Mouse (Mus musculus): Measurements from ENCODE around the gene Ttc27. TPM values are rescaled to one million over a fixed set of nuclear protein-coding genes. Genes with fewer than 3 reads are reported as not detected.

Gene Ttc27
- polyA plus RNA-seq, 1 experiment, result 0.39 TPM

DNA sequence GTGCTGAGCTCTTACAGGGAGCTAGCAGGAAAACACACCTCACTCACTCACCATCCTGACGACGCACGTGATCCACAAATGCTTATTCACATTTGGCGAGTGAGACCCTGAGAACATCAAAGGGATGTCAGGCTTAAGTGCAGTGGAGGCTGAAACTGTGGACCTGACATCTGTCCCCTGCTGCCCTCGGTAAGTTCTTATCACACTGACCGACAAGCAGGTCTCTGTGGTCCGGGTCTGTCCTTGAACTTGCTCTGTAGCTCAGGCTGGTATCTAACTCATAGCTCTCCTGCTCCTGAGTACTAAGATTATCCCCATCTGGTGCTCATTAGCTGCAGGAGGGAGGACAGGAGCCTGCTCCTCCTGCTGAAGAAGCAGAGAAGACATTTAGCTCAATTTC, 162.2 kb downstream of the Ttc27 start:
- Histone ChIP-seq H3K27me3 (ENCODE audit: control insufficient read depth) (no peaks in the 10 kb centered on the region), H3K4me3 (replicated peaks) (no peak overlapping the region), H3K36me3 (ENCODE audit: control insufficient read depth) (no peaks in the 10 kb centered on the region), H3K4me1 (ENCODE audit: control insufficient read depth) (no peaks in the 10 kb centered on the region; the same call in 1 of the 2 replicates), H3K9me3 (ENCODE audit: control insufficient read depth, low read length) (no peaks in the 10 kb centered on the region)
- TF ChIP-seq TAL1 (IDR thresholded peaks at IDR 0.05; ENCODE audit: low read length), result no peak
- no peak for TF ChIP-seq GATA1 (IDR thresholded peaks at IDR 0.05; ENCODE audit: low read length)

DNA sequence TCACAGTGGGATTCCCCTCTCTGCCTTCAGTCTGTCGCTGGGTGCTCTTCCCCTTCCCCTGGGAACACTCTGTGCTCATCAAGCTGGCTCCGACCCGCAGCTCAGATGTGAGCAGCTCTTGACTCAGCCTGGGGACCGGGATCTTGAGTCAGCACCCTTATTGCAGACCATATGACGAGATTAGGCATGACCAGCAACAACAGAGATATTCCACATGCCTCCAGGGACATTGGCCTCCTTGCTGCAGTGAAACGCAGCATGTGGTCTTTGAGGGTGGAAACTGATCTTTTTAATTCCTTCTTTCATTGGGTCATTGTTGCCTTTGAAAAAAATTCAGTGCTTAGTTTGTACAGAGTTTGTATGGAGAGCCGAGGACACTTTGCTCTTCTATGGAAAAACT, 169.5 kb downstream of the Ttc27 start:
- no peak for TF ChIP-seq GATA1 (IDR thresholded peaks at IDR 0.05; ENCODE audit: low read length)
- Histone ChIP-seq H3K9me3 (ENCODE audit: control insufficient read depth, low read length) (no peaks in the 10 kb centered on the region), H3K36me3 (ENCODE audit: control insufficient read depth) (no peaks in the 10 kb centered on the region), H3K4me1 (ENCODE audit: control insufficient read depth) (no peaks in the 10 kb centered on the region), H3K27me3 (ENCODE audit: control insufficient read depth) (no peaks in the 10 kb centered on the region), H3K4me3 (replicated peaks) (no peak overlapping the region)

DNA sequence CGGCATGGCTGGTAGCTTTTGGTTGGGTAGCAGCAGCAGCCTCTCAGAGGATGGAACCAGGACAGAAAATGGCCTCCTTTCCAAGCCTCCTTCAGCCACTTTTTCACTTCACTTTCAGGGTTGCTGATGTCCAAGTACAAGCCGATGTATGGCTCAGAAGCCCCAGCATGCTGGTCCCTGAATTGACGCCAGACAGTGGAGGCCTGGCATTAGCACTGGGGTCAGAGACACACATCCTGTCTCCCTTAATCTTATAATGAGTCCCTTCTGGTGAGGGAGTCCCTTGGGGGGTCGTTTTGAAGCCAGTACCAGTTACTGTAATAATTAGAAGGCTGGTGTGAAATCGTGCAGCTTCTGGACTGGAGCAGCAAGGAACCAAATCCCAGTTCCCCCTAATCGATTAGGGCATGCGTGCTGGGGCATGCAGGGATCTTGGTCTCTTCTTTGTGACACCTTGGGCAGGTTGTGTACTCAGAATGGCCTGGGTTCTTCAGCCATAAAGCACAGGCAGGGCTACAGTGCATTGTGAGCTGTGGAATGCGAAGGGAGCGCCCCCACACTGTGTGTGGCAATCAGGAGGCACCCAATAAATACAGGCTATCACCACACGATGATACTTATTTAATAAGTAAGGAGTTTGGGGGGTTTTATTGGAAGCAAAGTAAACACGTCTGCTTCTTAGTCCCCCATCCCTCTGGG, 171.5 kb downstream of the Ttc27 start:
- Histone ChIP-seq H3K9me3 (ENCODE audit: control insufficient read depth, low read length) (no peaks in the 10 kb centered on the region), H3K27me3 (ENCODE audit: control insufficient read depth) (no peaks in the 10 kb centered on the region), H3K4me1 (ENCODE audit: control insufficient read depth) (no peaks in the 10 kb centered on the region), H3K36me3 (ENCODE audit: control insufficient read depth) (no peaks in the 10 kb centered on the region), H3K4me3 (replicated peaks) (no peak overlapping the region)
- TF ChIP-seq TAL1 (IDR thresholded peaks at IDR 0.05; ENCODE audit: low read length), result no peak
- no peak for TF ChIP-seq GATA1 (IDR thresholded peaks at IDR 0.05; ENCODE audit: low read length)

DNA sequence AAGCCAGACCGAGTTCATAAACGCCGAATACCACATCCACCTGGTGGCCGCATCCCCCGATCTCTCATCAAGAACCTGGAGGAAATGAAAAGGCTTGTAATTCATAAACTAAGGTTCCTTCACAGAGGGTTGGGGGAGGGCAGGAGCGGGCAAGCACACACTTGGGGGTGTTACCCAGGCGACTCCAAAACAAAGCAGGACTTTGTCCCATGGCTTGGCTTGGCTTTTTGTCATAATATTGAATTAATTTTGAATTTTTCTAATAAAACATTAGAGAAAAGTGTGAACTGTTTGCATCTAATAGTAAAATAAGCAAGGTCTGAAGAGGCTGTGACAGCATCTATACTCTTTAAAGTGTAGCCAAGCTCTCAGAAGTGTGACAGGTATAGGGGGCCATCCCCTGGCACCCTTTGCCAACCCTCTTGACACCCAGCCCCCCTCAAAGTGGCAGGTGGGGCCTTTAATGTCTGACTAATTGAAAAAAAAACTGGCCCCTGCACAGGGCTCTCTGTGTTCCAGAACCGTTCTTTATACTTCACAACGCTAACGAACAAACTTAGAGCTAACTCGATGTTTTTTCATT, 172.1 kb downstream of the Ttc27 start:
- Histone ChIP-seq H3K9me3 (ENCODE audit: control insufficient read depth, low read length) (no peaks in the 10 kb centered on the region), H3K4me3 (replicated peaks) (no peak overlapping the region), H3K36me3 (ENCODE audit: control insufficient read depth) (no peaks in the 10 kb centered on the region), H3K27me3 (ENCODE audit: control insufficient read depth) (no peaks in the 10 kb centered on the region), H3K4me1 (ENCODE audit: control insufficient read depth) (no peaks in the 10 kb centered on the region)
- TF ChIP-seq GATA1 (IDR thresholded peaks at IDR 0.05; ENCODE audit: low read length), result no peak

DNA sequence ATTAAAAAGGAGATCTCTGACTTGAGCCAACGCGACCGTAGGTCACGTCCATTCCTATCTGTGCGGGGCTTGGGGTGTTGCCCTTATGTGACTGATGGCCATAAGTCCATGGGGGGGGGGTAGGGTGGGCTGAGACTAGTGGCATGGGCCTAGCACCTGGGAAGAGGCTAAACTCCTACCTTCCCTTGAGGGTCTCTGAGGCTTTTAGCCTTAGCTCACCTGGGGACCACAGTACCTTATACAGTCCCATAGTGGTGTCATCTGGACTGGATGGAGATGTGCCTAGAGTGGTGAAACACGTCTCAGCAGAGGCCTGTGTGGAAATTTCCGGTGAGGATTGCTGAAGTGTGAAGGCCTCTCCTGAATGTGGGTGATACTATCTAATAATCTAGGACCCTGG, 184.9 kb downstream of the Ttc27 start:
- TF ChIP-seq GATA1 (IDR thresholded peaks at IDR 0.05; ENCODE audit: low read length) (no peak), TAL1 (IDR thresholded peaks at IDR 0.05; ENCODE audit: low read length) (no peak)
- Histone ChIP-seq H3K36me3 (ENCODE audit: control insufficient read depth) (no peaks in the 10 kb centered on the region), H3K4me1 (ENCODE audit: control insufficient read depth) (peaks cover 13% of the 10 kb centered on the region), H3K4me3 (replicated peaks) (no peak overlapping the region), H3K9me3 (ENCODE audit: control insufficient read depth, low read length) (no peaks in the 10 kb centered on the region), H3K27me3 (ENCODE audit: control insufficient read depth) (no peaks in the 10 kb centered on the region)

DNA sequence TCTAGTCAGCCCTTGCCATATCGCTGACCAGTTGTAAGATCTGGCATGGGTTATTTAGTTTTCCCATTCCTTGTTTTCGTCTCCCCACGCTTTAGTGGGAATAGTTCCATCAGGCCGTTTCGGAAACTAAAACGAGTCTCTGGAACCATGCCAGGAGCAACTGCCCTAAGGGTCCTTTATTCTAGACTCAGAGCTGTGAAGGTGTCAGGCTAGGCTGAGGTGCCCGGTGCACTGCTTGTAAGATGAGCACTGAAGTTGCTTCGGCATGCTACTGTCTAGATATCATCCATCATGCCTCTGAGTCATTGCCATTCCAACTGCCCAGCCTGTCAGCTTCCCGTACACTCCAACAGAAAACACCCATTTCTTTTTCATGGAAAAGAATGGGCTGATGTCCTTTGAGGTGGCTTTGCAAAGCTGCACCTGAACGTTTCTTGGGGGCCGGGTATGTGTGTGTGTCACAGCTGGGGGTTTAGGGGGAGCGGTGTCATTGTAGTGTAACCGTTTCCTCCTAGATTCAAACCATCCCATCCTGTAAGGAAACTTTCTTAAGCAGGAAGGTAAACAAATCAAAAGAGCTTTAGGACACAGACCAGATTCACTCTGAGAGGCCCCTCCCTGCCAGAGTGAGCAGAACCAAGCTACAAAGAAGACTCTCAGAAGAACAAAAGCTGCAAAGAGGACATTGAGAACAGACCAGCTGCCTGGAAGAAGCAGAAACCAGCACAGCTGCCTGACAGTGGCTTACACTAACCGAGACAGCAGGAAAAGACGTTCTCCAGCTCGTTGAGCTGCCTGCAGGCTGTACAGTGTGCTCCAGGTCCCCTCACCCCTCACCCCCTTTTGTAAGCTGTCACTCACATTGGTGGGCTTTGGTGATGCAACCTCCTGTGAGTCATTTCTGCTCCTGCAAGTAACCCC, 186.1 kb downstream of the Ttc27 start:
- peaks cover 13% of the 10 kb centered on the region for H3K4me1 ChIP-seq (ENCODE audit: control insufficient read depth)
- H3K4me3 ChIP-seq (replicated peaks), result no peak overlapping the region
- TF ChIP-seq GATA1 (IDR thresholded peaks at IDR 0.05; ENCODE audit: low read length) (no peak), TAL1 (IDR thresholded peaks at IDR 0.05; ENCODE audit: low read length) (no peak)
- H3K9me3 ChIP-seq (ENCODE audit: control insufficient read depth, low read length), result no peaks in the 10 kb centered on the region
- H3K27me3 ChIP-seq (ENCODE audit: control insufficient read depth), result no peaks in the 10 kb centered on the region
- H3K36me3 ChIP-seq (ENCODE audit: control insufficient read depth), result no peaks in the 10 kb centered on the region

DNA sequence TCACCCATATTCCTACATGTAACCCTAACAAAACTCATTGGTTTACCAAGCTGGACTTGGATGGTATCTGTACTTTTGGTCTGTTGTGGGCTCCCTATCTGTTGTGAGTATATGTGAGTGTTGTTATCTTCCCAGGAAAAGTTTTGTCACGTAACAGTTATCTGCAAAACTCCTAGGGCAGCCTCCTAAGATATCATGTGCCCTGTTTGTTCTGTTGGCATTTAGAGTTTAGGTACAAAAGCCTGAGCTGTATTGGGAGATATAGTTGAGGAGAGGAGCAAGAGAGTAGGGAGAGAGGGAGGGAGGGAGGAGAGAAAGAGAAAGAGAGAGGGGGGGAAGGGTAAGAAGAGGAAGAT, 186.8 kb downstream of the Ttc27 start:
- Histone ChIP-seq H3K4me1 (ENCODE audit: control insufficient read depth) (peaks cover 13% of the 10 kb centered on the region), H3K36me3 (ENCODE audit: control insufficient read depth) (no peaks in the 10 kb centered on the region), H3K27me3 (ENCODE audit: control insufficient read depth) (no peaks in the 10 kb centered on the region), H3K9me3 (ENCODE audit: control insufficient read depth, low read length) (no peaks in the 10 kb centered on the region), H3K4me3 (replicated peaks) (no peak overlapping the region)
- TF ChIP-seq TAL1 (IDR thresholded peaks at IDR 0.05; ENCODE audit: low read length) (no peak), GATA1 (IDR thresholded peaks at IDR 0.05; ENCODE audit: low read length) (no peak)

DNA sequence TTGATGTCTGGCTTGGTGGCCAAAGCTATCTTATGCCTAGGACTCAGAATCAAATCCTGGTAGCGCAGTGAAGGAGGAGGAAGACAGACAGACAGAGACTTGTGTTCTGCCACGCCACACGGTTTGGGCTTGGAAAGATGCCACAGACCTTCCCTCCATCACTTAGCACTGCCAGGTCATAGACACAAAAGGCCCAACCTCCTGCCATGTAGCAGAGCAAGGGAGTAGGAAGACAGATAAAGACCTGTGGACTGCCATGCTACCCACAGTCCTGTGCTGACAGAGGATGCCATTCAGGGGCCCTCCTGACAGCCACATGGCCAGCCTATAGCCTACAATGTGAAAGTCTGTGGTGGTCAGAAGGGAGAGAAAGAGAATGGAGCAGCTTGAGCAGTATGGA, 187.4 kb downstream of the Ttc27 start:
- H3K4me3 ChIP-seq (replicated peaks), result no peak overlapping the region
- peaks cover 13% of the 10 kb centered on the region for H3K4me1 ChIP-seq (ENCODE audit: control insufficient read depth)
- TF ChIP-seq TAL1 (IDR thresholded peaks at IDR 0.05; ENCODE audit: low read length), result no peak
- no peak for TF ChIP-seq GATA1 (IDR thresholded peaks at IDR 0.05; ENCODE audit: low read length)

DNA sequence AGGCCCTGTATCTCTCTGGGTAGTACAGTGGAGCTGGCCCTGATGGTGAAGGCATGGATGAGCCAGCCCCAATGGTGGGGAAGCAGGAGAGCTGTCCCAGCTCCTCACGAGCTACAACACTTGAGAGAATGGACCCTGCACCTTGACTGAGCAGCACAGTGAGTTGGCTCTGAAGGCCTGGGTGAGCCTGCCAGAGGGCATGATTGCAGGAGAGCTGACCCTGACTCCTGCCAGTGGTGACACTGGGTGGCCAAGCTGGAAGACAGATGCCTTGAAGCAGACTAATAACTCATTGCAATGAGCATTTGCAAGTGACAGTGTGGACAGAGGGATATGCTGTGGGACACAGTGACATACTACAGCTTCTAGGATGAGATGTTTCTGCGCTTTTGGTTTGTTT, 195.5 kb downstream of the Ttc27 start:
- Histone ChIP-seq H3K4me3 (replicated peaks) (no peak overlapping the region), H3K36me3 (ENCODE audit: control insufficient read depth) (no peaks in the 10 kb centered on the region), H3K9me3 (ENCODE audit: control insufficient read depth, low read length) (peaks cover 3% of the 10 kb centered on the region; the same call in 1 of the 2 replicates), H3K4me1 (ENCODE audit: control insufficient read depth) (peaks cover 8% of the 10 kb centered on the region; the same call in 1 of the 2 replicates), H3K27me3 (ENCODE audit: control insufficient read depth) (no peaks in the 10 kb centered on the region)
- no peak for TF ChIP-seq GATA1 (IDR thresholded peaks at IDR 0.05; ENCODE audit: low read length)
- no peak for TF ChIP-seq TAL1 (IDR thresholded peaks at IDR 0.05; ENCODE audit: low read length)

More for the DNA sequence above, 187.4 kb downstream of the Ttc27 start:
- Histone ChIP-seq H3K9me3 (ENCODE audit: control insufficient read depth, low read length) (no peaks in the 10 kb centered on the region), H3K36me3 (ENCODE audit: control insufficient read depth) (no peaks in the 10 kb centered on the region), H3K27me3 (ENCODE audit: control insufficient read depth) (no peaks in the 10 kb centered on the region)

Other genes with a start within 250 kb of the Ttc27 start
- 7.8 and 10.0 TPM in 2 replicates for gene Yipf4, start 228.2 kb upstream of the Ttc27 start, polyA plus RNA-seq (2012)
- gene Birc6, start 189.4 kb upstream of the Ttc27 start, polyA plus RNA-seq (2012), result 0.73 and 1.1 TPM in 2 replicates